Mouse (Mus musculus) hindbrain, embryonic 13.5 days (tissue): ENCODE data around the gene Arhgef17. TPM values are rescaled to one million over a fixed set of nuclear protein-coding genes. Genes with fewer than 3 reads are reported as not detected.
"Not testable (repeated sequence)": the region's sequence is repeated elsewhere in the genome, so short reads cannot be mapped to it uniquely, and the experiment has no call there.

ENCODE experiments used
- ATAC-seq: fragments of 200-750 bp; cut with Nextera tagmentation; 2 replicates; pipeline ENCODE4 v1.8.0; 2017; ENCODE audit warnings: moderate TSS enrichment; ENCODE audit not compliant: low FRiP score
- H3K27ac ChIP-seq: fragments of 300-500 bp; sonication (generic); 2 replicates; pipeline ENCODE4 v1.5.1; 2015; ENCODE audit warnings: inconsistent platforms, mild to moderate bottlenecking, moderate library complexity
- H3K27me3 ChIP-seq: fragments of 300-500 bp; sonication (generic); 2 replicates; pipeline ENCODE4 v1.6.1; 2015; ENCODE audit warnings: mild to moderate bottlenecking, inconsistent platforms
- H3K36me3 ChIP-seq: fragments of 300-500 bp; sonication (generic); 2 replicates; pipeline ENCODE4 v1.6.1; 2015; ENCODE audit warnings: mild to moderate bottlenecking, inconsistent platforms
- H3K4me1 ChIP-seq: fragments of 300-500 bp; sonication (generic); replicated peaks from 2 replicates; pipeline ENCODE4 v1.6.1; 2015; ENCODE audit warnings: inconsistent platforms
- H3K4me2 ChIP-seq: fragments of 300-500 bp; sonication (generic); 2 replicates; pipeline ENCODE4 v1.6.1; 2015; ENCODE audit warnings: inconsistent platforms, mild to moderate bottlenecking, moderate library complexity
- H3K4me3 ChIP-seq: fragments of 300-500 bp; sonication (generic); 2 replicates; pipeline ENCODE4 v1.5.1; 2015; ENCODE audit warnings: mild to moderate bottlenecking, inconsistent platforms
- H3K9ac ChIP-seq: fragments of 300-500 bp; sonication (generic); 2 replicates; pipeline ENCODE4 v1.6.1; 2015; ENCODE audit warnings: mild to moderate bottlenecking, inconsistent platforms
- H3K9me3 ChIP-seq: fragments of 300-500 bp; sonication (generic); 2 replicates; pipeline ENCODE4 v1.6.1; 2016; ENCODE audit warnings: inconsistent platforms
- WGBS: fragments of 180-500 bp; shearing (Covaris S2); methylation state at CpG from one replicate; pipeline ENCODE4 v1.1.7; 2015; 5-methylcytosine and 5-hydroxymethylcytosine counted together
- polyA plus RNA-seq: library from polyadenylated mRNA; unstranded; fragments of >200 nt; fragmentation: Nextera tagmentation; extraction: Ambion mirVana; gene quantifications from 2 replicates; pipeline ENCODE4 v1.2.1, GENCODE M21; 2015

The Arhgef17 gene
- polyA plus RNA-seq, 1 experiment from 2014 or later: 7.2 TPM

DNA sequence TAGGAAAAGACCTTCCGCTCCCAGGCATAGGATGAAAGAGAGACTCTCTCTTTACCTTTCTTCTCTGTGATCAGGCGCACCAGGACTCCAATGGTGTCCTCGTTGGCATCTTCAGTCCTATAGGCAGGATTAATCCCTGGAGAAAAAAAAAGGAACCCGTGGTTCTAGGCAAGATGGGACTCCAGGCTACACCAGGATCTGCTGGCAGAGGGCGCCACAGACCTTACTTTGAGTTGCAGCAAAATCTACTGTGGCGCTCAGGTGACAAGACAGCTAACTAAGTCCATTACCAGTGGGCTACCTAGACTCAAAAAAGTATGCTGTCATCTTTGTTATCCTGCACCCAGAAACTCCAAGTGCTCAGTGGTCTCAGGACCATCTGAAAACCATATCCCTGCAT is 83.2 kb downstream of the Arhgef17 start:
- Histone ChIP-seq H3K27me3 (no peaks in the 10 kb centered on the region), H3K4me1 (peaks cover 28% of the 10 kb centered on the region), H3K9ac (no peak overlapping the region), H3K9me3 (no peaks in the 10 kb centered on the region), H3K4me2 (no peak overlapping the region), H3K27ac (no peak overlapping the region), H3K4me3 (no peak overlapping the region), H3K36me3 (no peaks in the 10 kb centered on the region)
- WGBS: 27% methylated on average over 6 of the region's 6 CpGs
- no peak for ATAC-seq

DNA sequence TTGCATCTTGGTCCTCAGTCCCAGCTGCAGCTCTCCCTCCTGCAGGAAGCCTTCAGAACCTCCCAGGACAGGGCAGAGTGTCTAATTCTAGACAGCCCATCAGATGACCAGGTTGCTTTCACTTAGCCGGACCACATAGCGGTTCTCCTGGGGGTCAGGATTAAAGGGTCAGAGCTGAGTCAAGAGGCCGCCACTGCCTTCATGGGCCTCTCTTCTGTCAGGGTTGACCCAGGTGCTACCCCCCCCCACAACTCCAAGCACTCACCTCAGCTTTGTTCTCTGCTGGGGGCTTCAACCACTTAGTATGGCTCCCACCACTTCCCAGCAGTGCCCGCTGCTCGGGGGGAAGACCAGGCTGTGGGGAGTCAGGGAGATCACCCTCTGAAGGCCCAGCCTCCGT is 84.8 kb downstream of the Arhgef17 start:
- Histone ChIP-seq H3K36me3 (peaks cover 7% of the 10 kb centered on the region; the same call in 1 of the 2 replicates), H3K27ac (no peak overlapping the region), H3K9me3 (no peaks in the 10 kb centered on the region), H3K4me3 (no peak overlapping the region), H3K4me2 (no peak overlapping the region), H3K27me3 (no peaks in the 10 kb centered on the region), H3K4me1 (peaks cover 19% of the 10 kb centered on the region), H3K9ac (no peak overlapping the region)
- ATAC-seq: no peak
- 91% methylated on average over 6 of the region's 6 CpGs for WGBS

DNA sequence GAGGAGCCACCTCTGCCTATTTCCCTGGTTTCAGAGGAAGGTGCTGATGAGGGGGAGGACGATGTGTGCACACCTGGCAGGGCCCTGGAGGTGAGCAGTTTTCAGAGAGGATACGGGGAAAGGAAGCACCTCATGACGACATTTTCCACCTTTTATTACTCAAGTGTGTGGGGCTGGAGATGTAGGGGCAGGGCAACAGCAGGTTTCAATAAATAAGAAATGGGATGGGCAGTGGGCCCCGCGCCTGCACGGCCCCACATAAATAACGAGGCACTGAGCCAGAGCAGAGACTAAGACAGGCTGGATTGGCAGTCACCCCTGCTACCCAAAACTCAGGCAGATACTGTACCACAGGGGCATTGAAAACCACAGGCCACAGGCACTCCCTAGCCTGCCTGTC is 85.9 kb downstream of the Arhgef17 start:
- not testable (repeated sequence) for H3K4me2 ChIP-seq, H3K4me1 ChIP-seq, H3K9me3 ChIP-seq, H3K27ac ChIP-seq, H3K4me3 ChIP-seq, H3K9ac ChIP-seq, H3K27me3 ChIP-seq, ATAC-seq
- WGBS: 79% methylated on average over 7 of the region's 7 CpGs
- H3K36me3 ChIP-seq: peaks cover 13% of the 10 kb centered on the region; the same call in 1 of the 2 replicates

DNA sequence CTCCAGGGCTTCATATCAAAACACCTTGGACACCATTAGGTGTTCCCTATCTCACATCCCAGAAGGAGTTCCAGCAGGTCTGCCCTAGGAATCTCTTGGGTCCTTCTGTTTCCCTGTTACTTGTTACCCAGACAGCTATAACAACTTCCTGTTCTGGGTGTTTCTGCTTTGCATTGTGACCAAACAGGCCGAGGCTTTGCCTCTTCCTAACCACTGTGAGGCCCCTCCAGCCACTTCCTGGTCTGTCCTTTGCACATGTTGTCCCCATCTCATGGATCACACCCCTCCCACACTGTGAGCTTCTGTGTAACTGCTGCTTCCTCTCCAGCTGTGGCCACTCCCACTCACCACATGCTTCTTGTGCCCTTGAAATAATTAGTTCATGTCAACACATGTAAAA is 86.5 kb downstream of the Arhgef17 start:
- H3K27me3 ChIP-seq: no peaks in the 10 kb centered on the region
- peaks cover 13% of the 10 kb centered on the region; the same call in 1 of the 2 replicates for H3K36me3 ChIP-seq
- H3K4me3 ChIP-seq: no peak overlapping the region
- peaks cover 7% of the 10 kb centered on the region; the same call in 1 of the 2 replicates for H3K4me1 ChIP-seq
- WGBS: 69% methylated on average over 1 of the region's 1 CpGs
- no peak for ATAC-seq
- no peaks in the 10 kb centered on the region for H3K9me3 ChIP-seq
- H3K27ac ChIP-seq: no peak overlapping the region
- H3K4me2 ChIP-seq: no peak overlapping the region
- no peak overlapping the region for H3K9ac ChIP-seq

DNA sequence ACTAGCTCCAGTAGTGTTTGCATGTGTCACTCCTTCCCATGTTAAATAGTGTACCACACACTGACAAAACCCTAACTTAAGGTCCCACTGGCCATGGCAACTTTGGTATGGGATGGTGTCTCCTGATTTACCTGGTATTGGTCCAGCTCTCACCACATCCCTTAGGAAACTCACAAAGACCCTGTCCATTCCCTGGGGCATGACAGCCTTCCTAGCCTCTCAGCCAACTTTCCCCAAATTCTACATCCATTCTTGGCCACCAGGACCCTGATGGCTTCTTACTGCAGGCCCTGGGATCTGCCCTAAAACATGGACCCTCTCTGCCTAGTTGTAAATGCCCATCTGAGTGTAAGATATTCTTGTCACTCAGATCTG is 86.9 kb downstream of the Arhgef17 start:
- H3K27me3 ChIP-seq: no peaks in the 10 kb centered on the region
- no peaks in the 10 kb centered on the region for H3K9me3 ChIP-seq
- H3K4me3 ChIP-seq: no peak overlapping the region
- H3K4me1 ChIP-seq: peaks cover 7% of the 10 kb centered on the region; the same call in 1 of the 2 replicates
- H3K27ac ChIP-seq: no peak overlapping the region
- no peak overlapping the region for H3K9ac ChIP-seq
- no peak for ATAC-seq
- no peak overlapping the region for H3K4me2 ChIP-seq
- H3K36me3 ChIP-seq: peaks cover 13% of the 10 kb centered on the region; the same call in 1 of the 2 replicates

DNA sequence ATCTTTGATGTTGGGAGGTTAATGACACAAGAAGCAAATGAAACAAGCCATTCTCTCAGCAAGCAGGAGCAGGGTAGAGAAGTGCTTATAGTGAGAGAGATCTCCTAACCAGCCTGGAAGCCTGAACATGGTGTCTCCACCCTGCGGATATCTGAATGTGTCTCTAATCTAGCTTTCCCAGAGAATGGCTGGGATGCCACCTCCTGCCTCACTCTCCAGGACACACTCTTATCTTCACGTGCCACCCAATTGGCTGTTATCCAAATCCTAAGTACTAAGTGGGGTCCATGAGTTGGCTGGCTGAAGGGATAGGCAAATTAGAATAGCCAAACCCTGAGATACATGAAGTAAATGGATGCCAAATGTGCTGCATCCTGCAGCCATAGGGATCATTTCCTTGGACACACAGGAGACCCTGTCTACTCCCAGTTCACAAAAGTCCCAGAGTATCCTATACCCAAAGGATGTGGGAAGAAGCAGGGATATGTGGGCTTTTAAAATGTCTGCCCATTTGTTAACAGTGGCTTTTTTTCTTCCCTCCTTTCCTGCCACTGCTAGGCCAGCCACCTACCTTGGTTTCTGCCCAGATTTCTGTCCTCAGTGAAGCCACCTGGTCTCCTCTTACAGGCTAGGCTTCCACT is 87.4 kb downstream of the Arhgef17 start:
- no peak for ATAC-seq
- H3K9ac ChIP-seq: no peak overlapping the region
- H3K36me3 ChIP-seq: peaks cover 14% of the 10 kb centered on the region; the same call in 1 of the 2 replicates
- no peak overlapping the region for H3K4me2 ChIP-seq
- no peak overlapping the region for H3K27ac ChIP-seq
- WGBS: 82% methylated on average over 2 of the region's 2 CpGs
- peaks cover 7% of the 10 kb centered on the region; the same call in 1 of the 2 replicates for H3K4me1 ChIP-seq
- H3K4me3 ChIP-seq: no peak overlapping the region
- H3K9me3 ChIP-seq: no peaks in the 10 kb centered on the region
- H3K27me3 ChIP-seq: no peaks in the 10 kb centered on the region

DNA sequence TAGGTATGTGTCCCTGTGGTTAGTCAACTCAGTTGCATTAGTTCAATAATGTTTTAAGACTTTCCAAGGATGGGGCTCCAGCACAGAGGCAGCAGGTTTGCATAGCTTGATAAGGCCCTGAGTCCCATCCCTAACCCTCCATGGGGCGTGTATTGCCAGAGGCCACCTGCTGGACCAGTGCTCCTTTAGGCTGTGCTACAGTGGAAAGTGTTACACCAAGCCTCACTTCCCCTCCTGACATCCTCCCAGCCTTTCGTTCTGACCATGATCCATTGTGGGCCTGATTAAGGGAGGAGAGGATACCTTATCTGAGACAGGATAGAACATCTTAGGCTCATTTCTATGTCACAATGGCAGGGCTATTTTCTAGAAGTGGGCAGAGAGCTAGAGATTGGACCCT is 88.0 kb downstream of the Arhgef17 start:
- Histone ChIP-seq H3K27me3 (no peaks in the 10 kb centered on the region), H3K4me2 (no peak overlapping the region), H3K4me3 (no peak overlapping the region), H3K36me3 (peaks cover 20% of the 10 kb centered on the region), H3K9me3 (no peaks in the 10 kb centered on the region), H3K9ac (no peak overlapping the region), H3K4me1 (peaks cover 7% of the 10 kb centered on the region; the same call in 1 of the 2 replicates), H3K27ac (no peak overlapping the region)
- 94% methylated on average over 2 of the region's 2 CpGs for WGBS
- no peak for ATAC-seq

DNA sequence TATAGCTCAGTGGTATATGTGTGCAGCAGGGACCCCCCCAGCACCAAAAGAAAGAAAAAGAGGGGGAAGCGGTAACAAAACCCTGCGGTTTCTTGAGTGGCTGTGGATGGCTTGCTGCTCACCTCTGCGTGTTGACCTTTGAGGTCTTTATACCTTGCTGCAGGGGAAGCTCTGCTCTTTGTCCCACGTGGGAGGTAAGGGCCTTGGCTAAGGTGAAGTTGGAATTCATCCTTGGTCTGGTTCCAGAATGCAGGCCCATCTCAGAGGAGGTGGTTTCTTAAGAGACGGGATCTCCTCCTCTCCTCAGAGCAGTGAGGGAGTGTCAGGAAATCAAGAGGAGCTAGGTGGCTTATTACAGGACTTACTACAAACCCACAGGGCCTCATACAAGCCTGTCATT is 89.7 kb downstream of the Arhgef17 start:
- H3K9ac ChIP-seq: no peak overlapping the region
- peaks cover 7% of the 10 kb centered on the region; the same call in 1 of the 2 replicates for H3K4me1 ChIP-seq
- H3K9me3 ChIP-seq: no peaks in the 10 kb centered on the region
- no peak overlapping the region for H3K4me2 ChIP-seq
- 88% methylated on average over 5 of the region's 5 CpGs for WGBS
- no peak for ATAC-seq
- no peak overlapping the region for H3K4me3 ChIP-seq
- no peak overlapping the region for H3K27ac ChIP-seq
- H3K36me3 ChIP-seq: peaks cover 35% of the 10 kb centered on the region
- no peaks in the 10 kb centered on the region for H3K27me3 ChIP-seq

DNA sequence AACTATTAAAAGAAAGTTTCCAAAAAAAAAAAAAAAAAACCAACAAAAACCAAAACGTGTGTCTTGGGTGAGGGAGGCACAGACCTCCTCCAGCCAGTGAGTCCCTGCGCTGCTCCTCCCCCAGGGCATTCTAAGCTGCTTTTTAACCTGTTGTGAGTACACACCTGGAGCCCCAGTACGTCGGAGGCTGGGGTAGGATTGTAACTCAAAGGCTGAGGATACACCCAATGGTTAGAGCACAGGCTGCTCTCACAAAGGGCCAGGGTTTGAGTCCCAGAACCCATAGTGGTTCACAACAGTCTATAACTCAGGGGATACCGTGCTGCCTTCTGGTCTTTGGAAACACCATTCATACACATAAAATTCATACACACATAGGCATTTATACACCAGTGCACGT is 90.3 kb downstream of the Arhgef17 start:
- WGBS: 94% methylated on average over 6 of the region's 6 CpGs
- Histone ChIP-seq H3K4me1 (peaks cover 7% of the 10 kb centered on the region; the same call in 1 of the 2 replicates), H3K4me2 (no peak overlapping the region), H3K9me3 (no peaks in the 10 kb centered on the region), H3K4me3 (no peak overlapping the region), H3K27ac (no peak overlapping the region), H3K36me3 (peaks cover 41% of the 10 kb centered on the region), H3K9ac (no peak overlapping the region), H3K27me3 (no peaks in the 10 kb centered on the region)
- no peak for ATAC-seq

DNA sequence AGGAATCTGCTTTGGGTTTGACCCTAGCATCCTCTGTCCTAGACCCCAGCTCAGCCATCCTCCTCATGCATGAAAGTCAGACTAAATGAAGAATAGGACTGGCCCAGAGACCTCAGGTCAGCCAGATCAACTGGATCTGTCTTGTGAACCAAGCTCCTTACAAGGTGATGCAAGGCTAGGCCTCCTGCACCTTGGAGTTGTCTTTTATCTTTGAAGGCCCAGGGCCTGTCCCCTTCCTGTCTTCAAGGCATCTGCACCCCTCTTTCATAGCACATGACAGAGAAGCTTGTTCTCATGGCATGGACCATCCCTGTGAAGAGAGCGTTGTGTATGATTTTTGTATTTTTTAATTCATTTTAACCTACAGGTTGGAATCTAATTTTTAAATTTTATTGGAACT is 91.0 kb downstream of the Arhgef17 start:
- no peaks in the 10 kb centered on the region for H3K9me3 ChIP-seq
- H3K4me1 ChIP-seq: peaks cover 4% of the 10 kb centered on the region; the same call in 1 of the 2 replicates
- 98% methylated on average over 1 of the region's 1 CpGs for WGBS
- no peak overlapping the region for H3K4me3 ChIP-seq
- H3K4me2 ChIP-seq: no peak overlapping the region
- H3K9ac ChIP-seq: no peak overlapping the region
- H3K36me3 ChIP-seq: peaks cover 48% of the 10 kb centered on the region
- no peak for ATAC-seq
- no peak overlapping the region for H3K27ac ChIP-seq
- no peaks in the 10 kb centered on the region for H3K27me3 ChIP-seq

DNA sequence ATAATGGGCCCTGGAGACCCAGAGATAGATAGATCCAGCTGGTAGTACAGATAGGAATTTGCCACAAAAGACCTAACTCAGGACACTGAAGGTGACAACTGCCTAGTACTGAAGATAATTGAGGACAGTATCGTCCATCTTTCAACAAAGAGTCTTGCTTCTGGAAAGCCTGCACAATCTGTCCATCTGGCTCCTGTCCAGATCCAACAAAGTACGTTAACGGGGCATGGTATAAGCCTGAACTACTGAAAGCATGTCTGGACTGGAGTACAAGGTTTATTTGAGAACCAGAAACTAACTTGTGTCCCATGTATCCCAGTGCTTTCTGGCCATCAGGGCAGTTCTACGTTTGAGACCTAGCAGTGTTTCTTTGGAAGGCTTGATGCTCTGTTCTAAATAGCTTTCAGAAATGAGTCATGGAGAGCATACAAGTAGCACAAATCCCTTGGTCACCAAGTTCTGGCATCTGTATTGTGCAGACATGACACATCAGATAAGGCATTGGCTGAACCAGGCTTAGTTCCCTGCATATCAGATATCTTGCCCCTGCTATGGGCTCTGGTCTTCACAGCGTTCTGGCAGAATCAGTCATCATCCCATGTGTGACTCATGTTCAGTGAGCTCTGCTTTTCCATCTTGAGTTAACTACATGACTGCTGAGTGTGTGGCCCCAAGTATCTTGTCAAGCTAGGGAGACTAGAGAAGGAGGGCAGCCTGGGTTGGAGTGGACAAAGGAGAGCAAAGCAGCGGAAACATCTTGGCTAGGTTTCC is 92.1 kb downstream of the Arhgef17 start:
- H3K4me3 ChIP-seq: no peak overlapping the region
- no peak overlapping the region for H3K4me2 ChIP-seq
- H3K9me3 ChIP-seq: no peaks in the 10 kb centered on the region
- no peaks in the 10 kb centered on the region for H3K27me3 ChIP-seq
- WGBS: 73% methylated on average over 6 of the region's 6 CpGs
- peaks cover 59% of the 10 kb centered on the region for H3K36me3 ChIP-seq
- no peak for ATAC-seq
- H3K9ac ChIP-seq: no peak overlapping the region
- no peaks in the 10 kb centered on the region for H3K4me1 ChIP-seq
- H3K27ac ChIP-seq: no peak overlapping the region

DNA sequence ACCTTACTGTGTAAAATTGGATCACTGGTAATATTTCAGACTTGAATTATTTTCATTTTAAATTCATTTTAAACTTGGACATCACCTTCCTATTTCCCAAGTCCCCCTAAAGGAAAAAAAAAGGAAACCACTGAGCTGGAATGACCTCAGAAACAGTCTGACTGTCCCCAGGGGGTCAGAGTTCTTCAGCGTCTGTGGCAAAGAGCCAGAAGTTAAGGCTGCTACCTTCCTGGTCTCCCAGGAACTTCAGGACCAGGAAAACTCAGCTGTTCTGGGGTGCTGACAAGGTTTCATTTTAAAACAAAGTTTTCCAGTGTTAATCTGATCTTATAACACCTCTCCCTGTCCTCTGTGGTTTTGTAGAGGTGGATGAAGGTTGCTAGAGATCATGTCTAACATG is 94.2 kb downstream of the Arhgef17 start:
- no peak overlapping the region for H3K27ac ChIP-seq
- no peaks in the 10 kb centered on the region for H3K4me1 ChIP-seq
- no peak for ATAC-seq
- no peaks in the 10 kb centered on the region for H3K9me3 ChIP-seq
- no peak overlapping the region for H3K4me3 ChIP-seq
- no peak overlapping the region for H3K4me2 ChIP-seq
- no peak overlapping the region for H3K9ac ChIP-seq
- no peaks in the 10 kb centered on the region for H3K27me3 ChIP-seq
- 69% methylated on average over 1 of the region's 1 CpGs for WGBS
- H3K36me3 ChIP-seq: peaks cover 71% of the 10 kb centered on the region

DNA sequence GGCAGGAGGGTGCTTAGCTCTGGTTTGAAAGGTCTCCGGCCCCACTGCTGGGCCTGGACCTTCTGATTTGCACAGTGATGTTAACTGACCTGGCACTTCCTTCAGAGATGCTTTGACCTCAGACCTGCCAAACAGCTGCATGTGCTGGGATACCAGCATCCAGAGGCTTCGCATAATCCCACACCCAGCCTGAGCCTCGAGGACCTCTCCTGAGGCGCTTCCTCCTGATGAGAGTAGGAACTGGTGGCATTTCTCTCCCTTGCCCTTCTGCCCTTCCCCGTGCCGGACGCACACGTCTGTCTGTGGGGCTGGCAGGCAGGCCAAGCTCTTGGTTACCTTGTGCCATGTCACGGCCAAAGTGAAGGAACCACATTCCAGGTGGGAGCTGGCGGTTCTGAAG is 95.2 kb downstream of the Arhgef17 start:
- no peak overlapping the region for H3K4me3 ChIP-seq
- H3K4me2 ChIP-seq: no peak overlapping the region
- ATAC-seq: no peak
- no peaks in the 10 kb centered on the region for H3K27me3 ChIP-seq
- 92% methylated on average over 10 of the region's 10 CpGs for WGBS
- no peaks in the 10 kb centered on the region for H3K9me3 ChIP-seq
- no peak overlapping the region for H3K9ac ChIP-seq
- peaks cover 65% of the 10 kb centered on the region for H3K36me3 ChIP-seq
- H3K27ac ChIP-seq: no peak overlapping the region
- H3K4me1 ChIP-seq: no peaks in the 10 kb centered on the region
